Mouse (Mus musculus) megakaryocyte, adult 5-6 weeks (primary cell): ENCODE results near the gene Fat3. TPM values are rescaled to one million over a fixed set of nuclear protein-coding genes. Genes with fewer than 3 reads are reported as not detected.

Experiments
- ATAC-seq: 2 replicates; pipeline ENCODE4 v1.8.0; 2016; ENCODE audit warnings: mild to moderate bottlenecking, inconsistent platforms; ENCODE audit not compliant: poor library complexity, severe bottlenecking
- total RNA-seq, 2 experiments: library from RNA; stranded (forward) in 1 of 2; stranded (reverse) in 1 of 2; fragments of 153-499, 151-499 nt in 1 of 2; fragments of 221-1000, 200-1000 nt in 1 of 2; gene quantifications; 2 replicates each; pipeline versions ENCODE4 v1.2.3 to v1.2.4; 2015 to 2017

The Fat3 gene
- total RNA-seq, 2 experiments from 2014 or later = 0.11 TPM; not detected in 1

- no peak for ATAC-seq
Observed at GRCm38 (mm10) chr9:15909397-15910113, 591.5 kb downstream of the Fat3 start.

- no peak for ATAC-seq
Observed at GRCm38 (mm10) chr9:15903948-15904750, 596.9 kb downstream of the Fat3 start.

GRCm38 (mm10) chr9:15898112-15898511, 603.0 kb downstream of the Fat3 start:
- ATAC-seq = no peak

- ATAC-seq = no peak
Observed at GRCm38 (mm10) chr9:15886756-15887155, 614.3 kb downstream of the Fat3 start.

GRCm38 (mm10) chr9:15880754-15881153, 620.3 kb downstream of the Fat3 start:
- ATAC-seq = no peak

- ATAC-seq = peak; percentile 59; the same call in 1 of the 2 replicates
Observed at GRCm38 (mm10) chr9:15880160-15880603, 620.9 kb downstream of the Fat3 start.

- no peak for ATAC-seq
Observed at GRCm38 (mm10) chr9:15874506-15875160, 626.5 kb downstream of the Fat3 start, which contains the start of gene Mtnr1b. Gene Mtnr1b, minus strand, starts transcription at chr9:15874556.

GRCm38 (mm10) chr9:15870013-15870412, 631.1 kb downstream of the Fat3 start:
- no peak for ATAC-seq

GRCm38 (mm10) chr9:15869456-15869855, 631.6 kb downstream of the Fat3 start:
- ATAC-seq = no peak

GRCm38 (mm10) chr9:15866280-15867072, 634.6 kb downstream of the Fat3 start:
- ATAC-seq = no peak

- no peak for ATAC-seq
Observed at GRCm38 (mm10) chr9:15861402-15861801, 639.7 kb downstream of the Fat3 start.
